Mouse (Mus musculus): ENCODE measurements around the gene Meis1. TPM values are rescaled to one million over a fixed set of nuclear protein-coding genes. Genes with fewer than 3 reads are reported as not detected.

Meis1 gene
- 9.0 TPM for polyA plus RNA-seq (2014; fragmentation: Illumina TruSeq; extraction: RNeasy Lipid Tissue Mini Kit (QIAGEN cat#74804); ENCODE audit: low read depth, low replicate concordance)

DNA sequence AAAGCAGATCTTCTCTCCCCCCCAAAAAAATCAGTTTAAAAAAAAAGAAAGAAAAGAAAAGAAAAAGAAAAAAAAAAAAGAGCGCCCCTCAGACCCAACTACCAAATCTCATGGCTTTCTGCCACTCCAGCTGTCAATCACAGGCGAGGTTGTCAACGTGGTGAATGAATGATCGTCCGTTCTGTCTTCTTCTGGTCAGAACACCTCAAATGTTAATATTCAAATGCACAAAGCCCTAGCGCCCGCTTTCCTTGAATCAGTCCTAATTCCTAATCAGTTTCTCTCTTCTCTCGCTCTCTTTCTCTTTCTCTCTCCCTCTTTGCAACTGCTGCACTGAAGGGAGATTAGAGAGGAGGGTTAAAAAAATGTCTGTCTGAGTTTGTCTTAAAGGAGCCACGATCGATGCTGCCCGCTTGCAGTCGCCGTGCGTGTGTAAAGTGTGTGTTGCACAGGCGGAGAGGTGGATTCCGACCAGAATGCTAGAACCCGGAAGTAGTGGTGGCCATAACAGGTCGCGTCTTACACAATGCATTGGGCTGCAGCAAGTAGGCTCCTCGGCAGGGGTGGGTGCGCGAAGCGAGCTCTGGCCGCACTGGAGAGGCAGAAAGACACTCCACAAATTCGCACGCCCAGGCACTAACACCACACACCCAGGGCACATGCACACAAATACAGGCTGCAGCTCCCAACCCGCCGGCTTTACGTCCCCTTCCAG, at the start of gene Meis1:
Meis1 (minus strand) TSS at position 497 of the 715 bp plus-strand sequence.

Data from kidney, adult 10 weeks (tissue).